1 mouse cellular context compared by ENCODE assay signal in the genomic region with DNA sequence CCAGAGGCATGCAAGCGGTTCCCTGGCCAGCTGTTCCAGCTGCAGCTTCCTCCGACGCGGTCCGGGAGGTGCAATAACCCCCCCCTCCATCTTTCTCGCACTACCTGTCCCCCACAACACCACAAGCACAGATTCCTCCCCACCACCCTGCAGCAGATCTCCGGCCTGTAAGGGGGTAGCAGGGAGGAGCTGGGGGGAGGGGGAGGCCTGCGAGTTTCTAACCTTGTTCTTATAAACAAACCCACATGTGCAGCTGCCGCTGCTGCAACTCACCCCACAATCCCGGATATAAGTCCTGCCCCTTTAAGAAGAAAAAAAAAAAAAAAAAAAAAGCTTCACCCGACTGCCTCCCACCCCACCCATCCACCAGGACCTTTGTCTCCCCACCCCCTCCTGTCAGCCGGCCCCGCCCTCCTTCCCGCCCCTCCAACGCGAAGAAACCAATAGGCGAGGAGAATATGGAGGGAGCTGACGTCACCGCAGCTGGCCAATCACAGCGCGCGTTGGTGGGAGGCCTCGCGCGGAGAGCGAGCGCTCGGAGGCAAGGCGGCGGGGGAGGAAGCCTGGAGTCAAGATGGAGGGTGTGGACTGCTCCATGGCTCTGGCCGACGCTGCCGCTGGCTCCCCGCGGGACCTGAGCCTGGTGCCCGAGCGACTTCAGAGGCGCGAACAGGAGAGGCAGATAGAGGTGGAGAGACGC.
TF ChIP-seq lines count a peak whose summit lies in the region.

Gene Tbcc (plus strand): TSS at position 569 of the 700 bp plus-strand sequence.

TF ChIP-seq in CH12.LX, 34 proteins besides CTCF, POLR2A, EP300 and RAD21 (continued from another document):
- no peak for TF ChIP-seq MAFK (IDR thresholded peaks at IDR 0.05; ENCODE audit: insufficient replicate concordance, low read length)
- peak; percentile 99 for TF ChIP-seq SIN3A (IDR thresholded peaks at IDR 0.05; ENCODE audit: low read length)
- TF ChIP-seq BHLHE40 (IDR thresholded peaks at IDR 0.05; ENCODE audit: low read depth, low read length): peak; percentile 53
- no peak for TF ChIP-seq ZKSCAN1 (IDR thresholded peaks at IDR 0.05; ENCODE audit: borderline replicate concordance, low read depth, low read length)
- peak; percentile 75; the same call in 1 of the 2 replicates for TF ChIP-seq KAT2A (IDR thresholded peaks at IDR 0.05; ENCODE audit: insufficient replicate concordance, low read length)
- TF ChIP-seq ETS1 (conservative IDR thresholded peaks at IDR 0.05; ENCODE audit: low read depth, low read length): peak; percentile 31; the same call in 1 of the 2 replicates
- TF ChIP-seq CHD2 (IDR thresholded peaks at IDR 0.05; ENCODE audit: low read length): peak; percentile 89
- no peak for TF ChIP-seq JUN (IDR thresholded peaks at IDR 0.05; ENCODE audit: insufficient read depth, low read depth, low read length)
- peak; percentile 74 for TF ChIP-seq MAX (IDR thresholded peaks at IDR 0.05; ENCODE audit: low read length)
- no peak; the same call in 1 of the 2 replicates for TF ChIP-seq NRF1 (IDR thresholded peaks at IDR 0.05; ENCODE audit: low read depth, low read length)
- TF ChIP-seq USF1 (IDR thresholded peaks at IDR 0.05; ENCODE audit: low read depth, low read length): no peak
- peak; percentile 78; the same call in 1 of the 2 replicates for TF ChIP-seq POLR2AphosphoS2 (IDR thresholded peaks at IDR 0.05; ENCODE audit: low read depth, low read length)
